Mouse (Mus musculus): Measurements from ENCODE around the gene Slc13a5.

Slc13a5 gene

DNA sequence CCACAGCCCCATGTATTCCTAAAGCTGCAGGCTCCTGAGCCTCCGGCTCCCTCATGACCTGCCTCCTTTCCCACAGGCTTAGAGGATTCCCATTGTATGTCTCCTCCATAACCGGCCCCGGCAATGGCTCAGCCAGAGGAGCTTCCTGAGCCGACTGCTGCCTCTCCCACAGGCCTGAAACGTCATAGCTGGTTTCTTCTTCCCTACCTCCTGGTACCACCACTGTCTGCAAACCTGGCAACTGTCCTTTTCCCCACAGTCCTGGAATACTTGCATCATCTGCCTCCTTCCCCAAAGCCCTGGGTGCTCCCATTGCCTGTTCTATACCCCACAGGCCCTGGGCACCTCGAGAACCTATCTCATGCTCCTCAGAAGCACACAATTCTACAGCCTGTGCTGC lies 61.8 kb downstream of the Slc13a5 start:
- no peak for DNase-seq

DNA sequence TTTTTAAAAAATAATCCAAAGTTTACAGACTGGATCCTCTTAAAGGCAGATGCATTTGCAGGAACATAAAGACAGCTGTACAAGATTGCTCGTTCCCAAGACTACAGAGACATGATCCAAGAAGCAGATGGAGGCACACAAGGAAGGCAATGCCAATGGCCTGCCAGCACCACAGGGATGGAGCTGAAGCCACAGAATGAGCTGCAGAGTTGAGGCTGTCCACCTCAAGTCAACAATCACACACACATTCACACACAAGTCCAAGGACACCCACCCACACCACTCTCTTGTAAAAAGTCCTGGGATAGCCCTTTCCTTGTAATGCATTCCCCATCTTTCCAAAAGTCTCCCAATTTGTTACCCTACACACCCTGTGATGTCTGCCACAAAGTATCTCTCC lies 63.6 kb downstream of the Slc13a5 start:
- DNase-seq: peak; percentile 78 to 82

DNA sequence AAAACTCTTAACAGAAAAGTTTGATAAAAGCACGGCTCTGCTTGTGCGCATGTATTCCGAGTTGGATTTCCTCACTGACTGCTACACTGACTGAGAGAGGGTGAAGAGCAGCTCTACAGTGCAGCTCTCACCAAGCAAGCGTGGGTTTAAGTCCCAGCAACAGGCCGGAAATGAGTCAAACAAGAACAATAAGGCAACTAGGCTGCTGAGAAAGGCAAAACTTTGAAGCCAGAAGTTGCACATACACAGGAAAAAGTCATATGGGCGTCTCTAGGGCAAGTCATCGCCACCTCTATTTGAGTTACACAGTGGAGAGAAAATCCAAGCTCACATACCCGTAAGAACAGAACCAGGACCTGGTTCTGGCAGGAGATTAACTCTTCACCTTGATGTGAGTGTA lies 70.5 kb downstream of the Slc13a5 start:
- DNase-seq: no peak

DNA sequence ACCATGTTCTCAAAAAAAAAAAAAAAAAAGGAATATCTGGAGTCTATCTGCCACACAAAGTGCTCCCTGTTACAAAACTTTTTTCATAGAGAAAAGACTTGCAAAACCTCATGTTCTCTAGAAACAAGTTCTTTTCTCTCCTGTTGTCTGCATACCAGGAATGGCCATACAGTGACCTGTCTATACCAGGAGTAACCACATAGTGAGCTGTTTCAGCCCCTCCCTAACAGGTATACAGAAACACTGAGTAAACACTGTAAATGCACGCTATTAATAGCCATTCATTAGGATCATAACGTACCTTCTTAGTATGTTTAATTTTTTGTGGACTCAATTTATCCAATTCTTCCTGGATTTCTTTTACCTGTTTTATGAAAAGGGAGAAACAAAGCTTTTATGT lies 72.8 kb downstream of the Slc13a5 start:
- no peak for DNase-seq
